Mouse (Mus musculus) heart, adult 11 months (tissue): ENCODE data around the gene Gm7173.

Experiments used
- DNase-seq: peaks from one replicate; pipeline ENCODE4 v3.0.0; 2022

Gene Gm7173

DNA sequence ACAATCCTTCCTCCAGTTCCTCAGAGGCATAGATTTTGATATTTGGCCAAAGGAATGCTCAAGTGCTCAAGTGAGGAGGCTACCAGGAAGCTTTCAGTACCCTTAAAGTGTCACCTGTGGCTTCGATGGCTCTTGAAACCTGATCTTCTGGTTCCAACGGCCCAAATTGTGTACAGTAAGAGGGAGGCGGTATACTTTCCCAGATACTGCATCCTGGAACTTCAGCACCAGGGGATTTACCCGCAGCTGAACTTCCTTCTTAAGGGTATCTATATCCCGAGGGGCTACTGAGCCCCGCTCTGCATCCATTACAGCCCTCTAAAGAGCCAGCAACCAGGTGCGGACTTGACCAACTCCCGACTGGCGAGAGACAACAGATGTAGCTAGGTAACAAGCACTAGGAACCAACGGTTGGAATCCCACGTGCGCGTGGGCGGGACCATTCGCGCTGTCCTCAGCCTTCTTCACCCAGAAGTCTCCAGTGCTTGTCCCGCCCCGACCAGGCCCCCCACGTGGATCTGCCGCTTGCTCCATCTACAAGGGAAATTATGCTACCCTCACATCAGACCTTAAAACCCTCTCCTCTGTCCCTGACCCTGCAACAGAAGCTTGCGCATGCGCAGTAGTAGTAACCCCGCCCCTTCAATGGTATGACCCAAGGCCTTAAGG, at the start of gene Gm7173:
Gene Gm7173 (minus strand): TSS at position 309 of the 669 bp plus-strand sequence.
- DNase-seq: peak; percentile 78

DNA sequence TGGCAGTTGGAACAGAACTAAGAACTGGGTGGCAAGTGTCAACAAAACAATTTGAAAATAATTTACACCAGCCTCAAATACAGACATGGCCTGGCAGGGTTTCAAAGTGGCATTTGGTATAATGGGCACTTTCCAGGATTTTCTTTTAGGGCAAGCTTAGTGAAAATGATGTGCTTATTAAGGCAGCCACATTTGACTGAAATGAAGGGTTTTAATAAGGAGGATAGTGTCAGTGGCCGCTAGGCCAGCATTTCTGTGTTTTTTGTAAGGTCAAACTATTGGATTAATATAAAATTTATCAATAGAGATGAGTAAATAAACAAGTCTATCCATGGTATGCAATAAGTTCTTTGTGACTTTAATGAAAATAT, 546 bp upstream of the Gm7173 start:
- DNase-seq: no peak

DNA sequence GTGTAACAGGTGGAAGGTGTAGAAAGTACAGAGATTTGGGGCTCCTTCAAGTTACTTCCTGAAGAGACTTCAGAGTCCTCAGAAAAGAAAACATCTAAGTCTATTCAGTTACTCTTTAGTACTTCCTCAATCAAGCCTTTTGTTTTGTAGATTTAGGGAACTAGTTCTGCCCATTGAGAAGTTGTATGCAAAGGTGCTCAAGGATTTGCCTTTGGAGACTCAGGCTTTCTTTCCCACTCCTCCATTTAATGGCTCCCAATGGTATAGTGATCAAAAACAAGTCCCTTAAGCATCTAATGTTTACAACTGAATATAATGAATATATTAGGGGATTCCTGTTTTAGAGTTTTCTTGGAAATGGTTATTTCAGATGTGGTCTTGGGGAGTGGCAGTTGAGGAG, 200.3 kb downstream of the Gm7173 start:
- DNase-seq: no peak
